ENCODE assay signal across 11 mouse cellular contexts in genomic region chr1:169422408-169422807, GRCm38 (mm10).
A peak's percentile ranks its signal among the peaks of the same experiment; 100 is the strongest.
DNase-seq lines count a peak whose midpoint lies in the region.
"Had no signal": no experiment of that assay in that cellular context is flagged by ENCODE, and none has a peak within 500 bp of the region (broad histone marks: within the 10 kb centered on the region; RNA-seq: fewer than 3 reads in every experiment).

No protein-coding gene starts in this region.

- DNase-seq in brain, adult 2 months (ENCODE audit: low read depth, low spot score): peak; percentile 92
- DNase-seq in cerebellum, adult 18-20 months: peak; percentile 11 to 13
- peak; percentile 42 to 54 for DNase-seq in frontal cortex, postnatal 14 days (ENCODE audit: low spot score in 2 of 2)
- DNase-seq in left cerebral cortex, adult 8-10 months (ENCODE audit: low spot score in 2 of 2): peak; percentile 15 to 87
- DNase-seq in kidney, adult 18-20 months: no peak
- DNase-seq in embryo, embryonic 10 days (ENCODE audit: low spot score): no peak
- DNase-seq in ovary, adult 18-20 months (ENCODE audit: low spot score): no peak
- DNase-seq in adrenal gland, adult (ENCODE audit: inconsistent age in 2 of 2, low spot score in 1 of 2): no peak
- DNase-seq: adrenal gland, postnatal 25 days; gastrocnemius, postnatal 25 days; heart, postnatal 14 days had no signal

Comparison
In these comparisons a context has a peak if more than half of its experiments do, and no peak if none do; other contexts are left out.
1. DNase-seq: peak in brain, adult 2 months (single experiment), cerebellum, adult 18-20 months (2 of 2), frontal cortex, postnatal 14 days (2 of 2) and left cerebral cortex, adult 8-10 months (2 of 2); none in kidney, adult 18-20 months (single experiment), embryo, embryonic 10 days (single experiment), ovary, adult 18-20 months (single experiment) and adrenal gland, adult (0 of 2).